Mouse (Mus musculus) embryonic facial prominence, embryonic 11.5 days (tissue): ENCODE results near the gene Naalad2. TPM values are rescaled to one million over a fixed set of nuclear protein-coding genes. Genes with fewer than 3 reads are reported as not detected.
"Not testable (repeated sequence)": the region's sequence is repeated elsewhere in the genome, so short reads cannot be mapped to it uniquely, and the experiment has no call there.

Source experiments
- ATAC-seq: fragments of 200-750 bp; cut with Nextera tagmentation; replicated peaks from 2 replicates; pipeline ENCODE4 v1.8.0; 2017; ENCODE audit warnings: low read depth; ENCODE audit not compliant: insufficient number of reproducible peaks, low FRiP score, low TSS enrichment
- DNase-seq: peaks from one replicate; pipeline ENCODE4 v3.0.0-alpha.2; 2015; ENCODE audit warnings: low spot score
- H3K27ac ChIP-seq: fragments of 300-500 bp; sonication (generic); replicated peaks from 2 replicates; pipeline ENCODE4 v1.5.1; 2014; ENCODE audit warnings: mild to moderate bottlenecking, low read depth, low read length, control low read depth
- H3K27me3 ChIP-seq: fragments of 300-500 bp; sonication (generic); 2 replicates; pipeline ENCODE4 v1.6.1; 2014; ENCODE audit warnings: mild to moderate bottlenecking, low read length, moderate library complexity, mixed read lengths; ENCODE audit not compliant: control insufficient read depth, insufficient read depth
- H3K36me3 ChIP-seq: fragments of 300-500 bp; sonication (generic); replicated peaks from 2 replicates; pipeline ENCODE4 v1.6.1; 2014; ENCODE audit warnings: low read depth, mild to moderate bottlenecking, low read length, moderate library complexity, mixed read lengths; ENCODE audit not compliant: control insufficient read depth, insufficient read depth
- H3K4me1 ChIP-seq: fragments of 300-500 bp; sonication (generic); 2 replicates; pipeline ENCODE4 v1.6.1; 2014; ENCODE audit warnings: low read length, mixed read lengths; ENCODE audit not compliant: control insufficient read depth, insufficient read depth
- H3K4me2 ChIP-seq: fragments of 300-500 bp; sonication (generic); 2 replicates; pipeline ENCODE4 v1.6.1; 2014; ENCODE audit warnings: low read depth, mild to moderate bottlenecking, control low read depth, low read length, moderate library complexity
- H3K4me3 ChIP-seq: fragments of 300-500 bp; sonication (generic); 2 replicates; pipeline ENCODE4 v1.5.1; 2014; ENCODE audit warnings: low read depth, low read length, control low read depth
- H3K9ac ChIP-seq: fragments of 300-500 bp; sonication (generic); replicated peaks from 2 replicates; pipeline ENCODE4 v1.6.1; 2014; ENCODE audit warnings: mild to moderate bottlenecking, control low read depth, low read length
- H3K9me3 ChIP-seq: fragments of 300-500 bp; sonication (generic); replicated peaks from 2 replicates; pipeline ENCODE4 v1.6.1; 2016; ENCODE audit warnings: mild to moderate bottlenecking, low read length, inconsistent platforms, mixed read lengths; ENCODE audit not compliant: control insufficient read depth
- WGBS: fragments of 180-500 bp; shearing (Covaris S2); extraction: QIAGEN DNeasy Blood & Tissue Kit; methylation state at CpG from one replicate; pipeline ENCODE4 v1.1.7; 2014; 5-methylcytosine and 5-hydroxymethylcytosine counted together
- polyA plus RNA-seq: library from polyadenylated mRNA; unstranded; fragments of >200 nt; fragmentation: Nextera tagmentation; extraction: Ambion mirVana; gene quantifications from 2 replicates; pipeline ENCODE4 v1.2.1, GENCODE M21; 2014

Naalad2 gene
- polyA plus RNA-seq, 1 experiment from 2014 or later, result 3.1 TPM

- DNase-seq (no peak), ATAC-seq (no peak)
- Histone ChIP-seq H3K4me2 (no peak overlapping the region), H3K9me3 (no peaks in the 10 kb centered on the region), H3K36me3 (no peaks in the 10 kb centered on the region), H3K27ac (no peak overlapping the region), H3K27me3 (no peaks in the 10 kb centered on the region), H3K4me3 (no peak overlapping the region), H3K9ac (no peak overlapping the region), H3K4me1 (no peaks in the 10 kb centered on the region)
- WGBS, result 95% methylated on average over 3 of the region's 3 CpGs
Observed at GRCm38 (mm10) chr9:18319990-18320389, 82.8 kb downstream of the Naalad2 start.

DNA sequence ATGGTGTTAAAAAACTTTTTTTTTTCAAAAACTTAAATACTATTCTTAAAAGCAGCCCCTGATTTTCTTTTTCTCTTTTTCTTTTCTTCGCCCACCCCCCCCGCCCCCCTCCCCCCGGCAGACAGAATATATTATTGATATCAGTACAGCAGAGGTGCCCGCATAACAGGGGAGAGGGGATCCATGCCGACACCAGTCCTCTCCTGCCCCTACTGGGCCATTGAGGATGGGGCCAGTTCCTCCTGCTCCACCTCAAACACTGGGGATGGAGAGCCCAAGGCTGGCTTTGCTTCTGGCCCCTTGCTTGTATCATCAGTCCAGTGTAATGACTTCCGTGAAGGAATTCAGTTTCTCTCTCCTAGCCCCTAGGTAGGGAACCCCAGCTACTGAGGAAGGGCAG is 104.5 kb downstream of the Naalad2 start:
- no peak overlapping the region for H3K9ac ChIP-seq
- H3K4me2 ChIP-seq, result no peak overlapping the region
- DNase-seq (no peak), ATAC-seq (no peak)
- no peak overlapping the region for H3K27ac ChIP-seq
- no peak overlapping the region for H3K4me3 ChIP-seq
- no peaks in the 10 kb centered on the region for H3K9me3 ChIP-seq
- H3K27me3 ChIP-seq, result no peaks in the 10 kb centered on the region
- no peaks in the 10 kb centered on the region for H3K4me1 ChIP-seq
- WGBS, result 97% methylated on average over 6 of the region's 6 CpGs
- H3K36me3 ChIP-seq, result no peaks in the 10 kb centered on the region

DNA sequence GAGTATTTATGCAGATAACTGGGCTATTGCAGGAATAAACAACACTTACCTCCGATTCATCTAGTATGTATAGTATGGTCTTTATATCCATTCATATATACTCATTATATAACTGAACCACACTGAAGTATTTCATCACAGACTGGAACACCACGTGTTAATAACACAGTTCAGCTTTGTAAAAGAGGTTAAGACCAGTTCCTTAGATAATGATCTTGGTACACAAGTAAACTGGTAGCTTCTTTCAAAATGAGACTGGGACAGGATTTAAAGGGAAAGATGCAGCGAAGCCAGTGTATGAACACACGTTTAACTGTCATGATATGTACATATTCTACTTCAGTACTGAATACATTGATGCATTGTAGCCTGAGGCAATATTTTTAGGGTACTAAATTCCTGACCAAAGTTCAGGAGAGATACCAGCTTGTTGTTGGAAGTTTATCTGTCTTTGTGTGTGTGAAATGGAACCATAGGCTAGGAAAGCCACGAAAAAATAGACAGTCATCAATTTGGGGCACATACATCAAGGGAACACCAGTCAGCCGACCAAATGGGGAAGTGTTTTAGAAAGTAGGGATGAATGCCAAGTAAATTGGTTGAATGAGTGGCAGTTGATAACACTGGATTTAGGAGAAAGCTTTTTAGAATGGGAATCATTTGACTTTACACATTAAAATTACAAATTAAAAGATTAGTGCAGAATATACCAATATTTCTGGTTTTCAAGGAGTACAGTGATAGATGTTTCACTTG is 109.6 kb downstream of the Naalad2 start:
- H3K4me2 ChIP-seq, result peak overlapping the region; percentile 50
- no peaks in the 10 kb centered on the region for H3K4me1 ChIP-seq
- H3K9ac ChIP-seq, result peak overlapping the region; percentile 97
- no peaks in the 10 kb centered on the region for H3K36me3 ChIP-seq
- H3K27me3 ChIP-seq, result no peaks in the 10 kb centered on the region
- peak overlapping the region; percentile 91 for H3K4me3 ChIP-seq
- H3K27ac ChIP-seq, result no peak overlapping the region
- no peak for ATAC-seq
- H3K9me3 ChIP-seq, result no peaks in the 10 kb centered on the region
- WGBS, result 51% methylated on average over 6 of the region's 6 CpGs
- no peak for DNase-seq

DNA sequence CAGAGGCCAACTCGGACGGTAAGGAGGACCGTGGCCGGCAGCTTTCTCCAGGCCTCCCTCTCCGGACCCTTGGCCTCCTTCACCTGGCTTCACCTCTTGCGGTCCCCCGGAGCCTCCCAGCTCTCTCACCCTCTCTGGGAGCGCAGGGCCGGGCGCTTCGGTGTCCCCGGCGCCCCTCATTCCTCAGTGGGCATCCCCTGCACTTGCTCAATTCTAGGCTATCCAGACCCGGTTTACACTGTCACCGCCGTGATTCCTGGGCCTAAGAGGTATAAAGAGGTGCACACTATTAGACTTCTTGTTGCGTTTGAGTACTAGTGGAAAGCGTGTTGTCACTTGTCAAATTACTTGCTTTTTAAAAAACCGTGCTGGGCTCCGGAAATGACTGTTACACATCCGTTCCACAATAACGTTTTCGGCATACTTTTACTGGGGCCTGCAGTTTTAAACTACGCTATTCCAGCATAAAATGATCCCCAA is 110.3 kb downstream of the Naalad2 start:
- Histone ChIP-seq H3K27me3 (no peaks in the 10 kb centered on the region), H3K4me2 (peak overlapping the region; percentile 50), H3K4me3 (peak overlapping the region; percentile 91), H3K36me3 (no peaks in the 10 kb centered on the region), H3K4me1 (no peaks in the 10 kb centered on the region), H3K9ac (peak overlapping the region; percentile 97), H3K9me3 (no peaks in the 10 kb centered on the region), H3K27ac (peak overlapping the region; percentile 75)
- WGBS, result 1% methylated on average over 24 of the region's 24 CpGs
- peak; percentile 4 for DNase-seq
- no peak; the same call in 1 of the 2 replicates for ATAC-seq

GRCm38 (mm10) chr9:18291571-18292429 is 111.0 kb downstream of the Naalad2 start, which contains the start of gene Chordc1:
TSS of gene Chordc1 (plus strand) at chr9:18292125.
- WGBS, result 3% methylated on average over 49 of the region's 49 CpGs
- ATAC-seq, result peak; percentile 100

GRCm38 (mm10) chr9:18278693-18279092 is 124.1 kb downstream of the Naalad2 start:
- not testable (repeated sequence) for H3K4me2 ChIP-seq, H3K36me3 ChIP-seq, H3K9me3 ChIP-seq, H3K4me1 ChIP-seq, H3K4me3 ChIP-seq, H3K27ac ChIP-seq, DNase-seq, ATAC-seq, H3K27me3 ChIP-seq, H3K9ac ChIP-seq
- 41% methylated on average over 5 of the region's 5 CpGs for WGBS

More at GRCm38 (mm10) chr9:18291571-18292429, 111.0 kb downstream of the Naalad2 start, which contains the start of gene Chordc1:
- Histone ChIP-seq H3K9ac (peak within 1 kb of the TSS; percentile 97), H3K9me3 (no peaks in the 10 kb centered on the region), H3K27me3 (no peaks in the 10 kb centered on the region), H3K4me2 (peak within 1 kb of the TSS; percentile 50), H3K4me1 (no peaks in the 10 kb centered on the region), H3K4me3 (peak within 1 kb of the TSS; percentile 91), H3K27ac (peak within 1 kb of the TSS; percentile 75), H3K36me3 (no peaks in the 10 kb centered on the region)
- DNase-seq, result peak; percentile 96

DNA sequence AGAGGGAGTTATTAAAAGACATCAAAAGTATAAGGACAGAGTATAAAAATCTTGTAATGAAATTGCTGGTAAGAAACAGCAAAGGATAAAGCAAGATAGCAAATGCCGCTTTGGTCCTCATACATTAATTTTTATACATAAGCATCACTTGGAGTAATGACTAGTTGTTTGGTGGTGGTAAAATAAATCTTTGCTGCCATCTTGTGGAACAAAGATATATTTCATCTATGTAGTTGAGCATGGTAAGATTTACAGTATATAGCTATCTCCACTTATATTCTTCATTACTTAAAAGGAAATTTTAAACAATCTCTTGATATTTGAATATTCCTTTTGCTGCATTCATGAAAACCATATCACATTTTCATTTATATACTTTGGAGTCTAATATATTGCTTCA is 125.3 kb downstream of the Naalad2 start:
- Histone ChIP-seq H3K4me2 (no peak overlapping the region), H3K9me3 (no peaks in the 10 kb centered on the region), H3K9ac (no peak overlapping the region), H3K27ac (no peak overlapping the region), H3K4me1 (no peaks in the 10 kb centered on the region), H3K27me3 (no peaks in the 10 kb centered on the region), H3K36me3 (no peaks in the 10 kb centered on the region), H3K4me3 (no peak overlapping the region)
- WGBS, result 48% methylated on average over 1 of the region's 1 CpGs
- ATAC-seq (no peak), DNase-seq (peak; percentile 65)
